Mouse (Mus musculus) hematopoietic stem cell, adult 5-6 weeks (primary cell): ENCODE measurements around the gene Atf5. TPM values are rescaled to one million over a fixed set of nuclear protein-coding genes. Genes with fewer than 3 reads are reported as not detected.

Experiments
- ATAC-seq, 2 experiments: fragments of 125-278 bp in 1 of 2; replicated peaks in 1 of 2; 2 replicates each; pipeline ENCODE4 v1.8.0; 2016 to 2017; ENCODE audit warnings: inconsistent platforms in 2 of 2, mild to moderate bottlenecking in 2 of 2, moderate number of reproducible peaks in 2 of 2, low read depth in 1 of 2, moderate TSS enrichment in 1 of 2; ENCODE audit not compliant: low FRiP score in 2 of 2, poor library complexity in 2 of 2, severe bottlenecking in 2 of 2, insufficient read depth in 1 of 2, low TSS enrichment in 1 of 2
- total RNA-seq: library from RNA; stranded (forward); fragments of 172-1452, 232-1000 nt; gene quantifications from 2 replicates; pipeline ENCODE4 v1.2.3, GENCODE M21; 2017

Gene Atf5
- 3.1 and 3.3 TPM in 2 replicates for total RNA-seq

DNA sequence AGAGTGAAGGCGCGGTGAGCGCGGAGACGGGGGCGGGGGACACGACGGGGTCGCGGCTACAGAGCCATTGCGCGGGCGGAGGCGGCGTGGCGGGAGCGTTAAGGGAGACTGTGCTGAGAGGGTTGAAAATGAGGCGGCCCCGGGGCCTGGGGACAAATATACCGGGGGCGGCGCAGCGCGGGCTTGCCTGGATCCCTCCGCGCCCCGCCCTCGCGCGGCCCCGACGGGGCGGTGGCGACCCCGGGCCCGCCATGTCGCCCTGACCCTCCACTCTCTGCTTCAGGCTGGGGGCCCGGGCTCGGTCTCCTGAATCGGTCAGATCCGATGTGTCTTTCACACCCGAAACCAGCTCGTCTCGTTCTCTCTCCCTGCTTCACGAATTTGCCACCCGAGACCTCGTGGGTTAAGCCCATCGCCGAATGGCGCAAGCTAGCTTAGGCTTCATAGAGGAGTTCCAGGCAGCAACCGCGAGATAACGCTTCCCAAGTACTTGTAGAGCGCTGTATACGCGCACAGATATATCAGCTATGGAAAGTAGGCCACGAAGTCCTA is at the start of gene Atf5:
Atf5 (minus strand) TSS at position 189 of the 552 bp plus-strand sequence.
- peak in 1 of 2 experiments; percentile 3; a peak in 1 of 4 replicates for ATAC-seq

DNA sequence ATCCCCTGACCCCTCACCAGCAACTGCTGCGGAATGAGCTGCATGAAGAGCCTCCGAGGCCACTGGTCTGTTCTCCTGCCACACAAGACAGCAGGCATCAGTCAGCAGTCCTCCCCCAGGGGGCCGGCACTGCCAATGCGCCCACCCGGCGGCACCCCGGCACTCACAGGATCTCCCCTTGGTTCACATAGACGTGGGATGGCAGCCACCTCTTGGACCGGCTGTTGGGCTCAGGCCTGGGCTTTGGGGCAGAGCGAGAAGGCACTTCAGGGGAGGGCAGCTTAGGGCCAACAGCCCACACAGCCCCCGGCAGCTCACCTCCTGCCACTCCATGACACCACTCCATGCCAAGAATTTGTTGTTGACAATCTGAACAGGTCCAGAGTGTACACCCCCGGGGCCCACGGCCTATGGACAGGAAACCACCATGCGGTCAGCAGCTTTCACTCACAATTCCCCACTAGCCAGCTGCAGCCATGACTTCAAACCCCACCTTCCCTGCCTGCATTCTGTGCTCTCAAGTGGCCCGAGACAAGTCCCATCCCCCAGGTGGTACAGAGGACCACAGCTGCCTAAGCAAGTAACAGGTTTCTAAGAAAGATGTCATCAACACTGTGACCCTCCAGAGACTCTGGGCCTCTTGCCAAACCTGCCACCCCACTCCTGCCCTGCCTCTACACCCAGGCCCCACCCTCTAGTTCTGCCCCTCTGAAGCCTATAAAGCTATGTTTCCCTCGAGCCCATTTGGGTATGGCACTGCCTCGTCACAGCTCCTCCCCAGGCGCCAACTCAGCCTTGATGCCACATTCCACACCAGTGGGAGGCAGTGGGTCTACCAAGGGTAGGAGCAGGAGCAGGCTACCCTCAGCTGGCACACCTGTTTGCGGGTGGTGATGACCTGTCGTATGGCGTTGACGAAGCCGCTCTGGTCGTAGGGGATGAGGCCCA is 48.4 kb upstream of the Atf5 start:
- ATAC-seq = no peak

DNA sequence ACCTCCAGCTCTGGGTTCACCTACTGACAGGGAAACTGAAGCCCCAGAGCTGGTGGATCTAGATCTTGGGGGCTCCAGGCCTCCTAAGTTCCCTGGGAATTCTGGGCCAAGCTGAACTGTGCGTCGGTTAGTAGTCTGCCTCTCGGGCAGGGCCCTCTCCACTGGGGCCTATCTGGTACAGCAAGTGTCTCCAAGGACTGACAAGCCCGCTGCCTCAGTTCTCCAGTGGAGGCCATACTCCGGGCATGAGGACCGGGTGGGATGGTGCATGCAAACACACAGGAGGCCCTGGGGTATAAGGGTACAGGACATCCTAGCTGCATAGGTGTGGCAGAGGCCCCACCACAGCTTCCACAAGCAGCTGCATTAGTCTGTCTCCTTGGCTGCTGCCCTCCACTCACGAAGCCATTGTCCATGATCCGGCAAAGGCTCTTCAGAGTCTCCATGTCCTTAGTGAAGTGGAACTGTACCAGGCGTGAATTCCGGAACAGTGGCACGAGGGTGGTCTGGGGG is 47.6 kb upstream of the Atf5 start:
- ATAC-seq = no peak

DNA sequence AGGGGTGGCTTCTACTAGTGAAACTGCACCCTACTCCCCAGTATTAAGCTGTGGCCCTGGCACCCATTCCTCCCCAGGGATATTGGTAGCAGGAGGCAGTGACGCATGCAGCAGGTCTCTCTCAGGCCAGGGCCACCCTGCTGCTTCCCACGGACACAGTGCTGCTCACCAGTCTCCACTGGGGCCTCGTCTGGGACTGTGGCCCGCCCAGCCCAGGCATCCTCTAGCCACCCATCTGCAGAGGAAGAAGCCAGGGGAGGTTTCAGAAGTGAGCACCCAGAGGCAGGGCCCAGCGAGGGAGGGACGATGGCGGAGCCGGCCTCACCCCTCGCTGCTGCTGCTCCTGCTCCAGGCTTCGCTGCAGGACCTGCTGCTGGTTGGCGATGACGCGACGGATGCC is 46.8 kb upstream of the Atf5 start:
- no peak for ATAC-seq

DNA sequence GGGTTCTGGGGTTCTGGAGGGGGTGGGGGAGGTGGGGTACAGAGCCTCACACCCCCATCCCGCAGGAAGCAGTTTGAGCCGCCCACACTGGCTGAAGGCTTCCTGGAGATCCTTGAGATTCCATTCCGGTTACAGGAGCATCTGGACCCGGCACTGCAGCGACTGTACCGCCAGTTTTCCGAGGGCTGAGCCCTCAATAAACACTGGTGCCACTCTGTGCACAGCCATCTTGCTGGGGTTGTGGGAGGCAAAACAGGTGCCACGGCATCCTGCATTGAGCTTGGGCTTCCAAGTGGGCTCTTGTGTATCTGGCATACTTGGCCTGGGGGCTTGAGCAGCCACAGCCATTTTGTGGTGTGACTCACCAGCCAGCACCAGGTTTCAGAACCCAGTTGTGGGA is 46.0 kb upstream of the Atf5 start:
- no peak for ATAC-seq

DNA sequence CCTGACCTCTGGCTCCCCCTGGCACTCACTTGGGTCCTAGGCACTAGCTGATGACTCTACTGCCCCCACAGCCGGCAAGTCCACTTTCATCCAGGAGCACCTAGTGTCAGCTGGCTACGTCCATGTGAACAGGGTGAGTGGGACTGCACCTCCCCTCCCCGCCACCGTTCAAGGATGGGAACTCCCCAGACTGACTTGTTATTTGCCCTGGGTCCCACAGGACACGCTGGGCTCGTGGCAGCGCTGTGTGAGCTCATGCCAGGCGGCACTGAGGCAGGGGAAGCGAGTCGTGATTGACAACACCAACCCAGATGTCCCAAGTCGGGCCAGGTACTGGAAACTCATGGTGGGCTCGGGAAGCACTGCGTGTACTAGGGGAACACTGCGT is 45.0 kb upstream of the Atf5 start:
- no peak for ATAC-seq

DNA sequence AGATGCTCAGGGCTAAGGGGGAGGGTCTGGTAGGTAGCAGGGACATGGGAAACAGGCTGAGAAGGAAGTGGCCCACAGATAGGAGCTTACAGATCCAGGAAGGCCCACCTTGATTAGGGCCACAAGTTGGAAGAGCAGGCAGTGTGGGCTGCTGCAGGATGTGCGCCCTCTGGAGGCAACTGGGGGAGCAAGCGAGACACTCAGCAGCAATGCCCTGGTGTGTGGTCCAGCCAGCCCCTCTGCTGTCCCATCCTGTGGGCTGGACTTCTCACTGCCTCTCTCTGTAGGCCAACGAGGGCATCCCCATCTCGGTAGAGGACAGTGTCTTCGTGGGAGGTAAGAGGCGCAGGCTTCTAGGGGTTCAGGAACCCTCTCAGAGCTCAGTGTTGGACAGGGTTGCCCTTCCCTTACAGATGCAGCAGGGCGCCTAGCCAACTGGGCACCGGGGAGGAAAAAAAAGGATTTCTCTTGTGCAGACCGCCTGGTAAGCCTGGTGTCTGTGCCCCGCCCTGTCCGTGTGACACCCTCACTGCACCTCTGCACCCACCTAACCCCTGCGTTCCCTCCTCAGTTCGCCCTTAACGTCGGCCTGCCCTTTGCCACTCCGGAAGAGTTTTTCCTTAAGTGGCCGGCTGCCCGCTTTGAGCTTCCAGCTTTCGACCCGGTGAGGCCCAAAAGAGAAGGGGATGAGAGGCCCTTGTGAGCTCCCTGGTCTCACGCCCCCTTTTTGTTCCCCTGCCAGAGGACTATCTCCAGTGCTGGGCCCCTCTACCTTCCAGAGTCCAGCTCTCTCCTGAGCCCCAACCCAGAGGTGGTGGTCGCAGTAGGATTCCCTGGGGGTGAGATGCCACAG is 44.3 kb upstream of the Atf5 start:
- peak; percentile 30 to 36; a peak in 1 of 4 replicates for ATAC-seq

DNA sequence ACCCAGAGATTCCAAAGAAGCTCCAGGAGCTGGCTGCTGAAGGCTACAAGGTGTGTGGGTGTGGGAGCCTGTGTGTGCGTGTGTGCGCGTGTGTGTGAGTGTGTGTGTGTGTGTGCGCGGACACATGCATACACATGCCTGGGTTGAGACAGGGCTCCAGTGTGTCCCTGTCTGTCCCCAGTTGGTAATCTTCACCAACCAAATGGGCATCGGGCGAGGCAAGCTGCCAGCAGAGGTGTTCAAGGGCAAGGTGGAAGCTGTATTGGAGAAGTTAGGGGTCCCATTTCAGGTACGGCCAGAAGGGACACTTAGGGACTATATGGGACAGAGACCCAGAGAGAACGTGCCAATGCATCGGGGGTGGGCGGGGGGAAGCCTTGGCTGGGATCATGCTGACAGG is 43.4 kb upstream of the Atf5 start:
- ATAC-seq = no peak

DNA sequence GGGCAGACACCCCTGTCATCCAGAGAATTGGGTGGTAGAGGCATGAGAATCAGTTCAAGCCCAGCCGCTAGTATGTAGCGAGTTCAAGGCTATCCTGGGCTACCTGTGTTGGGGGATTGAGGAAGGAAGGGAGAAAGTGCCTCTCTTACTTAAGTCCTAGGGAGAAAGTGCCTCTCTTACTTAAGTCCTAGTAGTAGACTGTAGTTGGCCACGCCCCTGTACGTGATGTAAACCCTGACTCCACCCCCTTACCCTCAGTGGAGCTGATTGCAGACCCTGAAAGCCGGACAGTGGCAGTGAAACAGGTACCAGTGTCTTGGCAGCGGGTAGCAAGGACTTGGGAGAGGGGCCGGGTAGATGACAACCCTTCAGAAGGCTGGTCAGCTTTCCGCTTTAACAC is 41.4 kb upstream of the Atf5 start:
- peak in 1 of 2 experiments; percentile 14; a peak in 1 of 4 replicates for ATAC-seq

DNA sequence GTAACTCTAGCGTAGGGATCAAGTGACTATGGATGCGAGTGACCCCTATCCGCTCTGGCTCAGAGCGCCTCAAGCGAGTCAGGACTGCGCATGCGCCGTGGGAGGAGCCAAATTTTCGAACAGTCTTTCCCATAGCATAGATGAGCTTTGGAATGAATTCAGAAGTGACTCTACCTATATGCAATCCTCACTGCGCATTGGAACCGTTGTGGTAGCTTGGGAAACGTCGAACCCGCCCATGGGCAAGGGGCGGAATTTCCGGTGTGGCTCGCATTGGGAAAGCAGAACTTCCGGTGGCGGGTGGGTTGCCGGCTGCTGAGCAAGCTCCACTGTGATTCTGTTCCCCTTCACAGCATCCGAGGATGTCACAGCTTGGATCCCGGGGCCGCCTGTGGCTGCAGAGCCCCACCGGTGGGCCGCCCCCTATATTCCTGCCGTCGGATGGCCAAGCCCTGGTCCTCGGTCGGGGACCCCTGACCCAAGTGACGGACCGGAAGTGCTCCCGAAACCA is 40.6 kb upstream of the Atf5 start, which contains the start of gene Pnkp:
Pnkp (plus strand) TSS at position 98 of the 511 bp plus-strand sequence.
- ATAC-seq = peak; percentile 55 to 57

DNA sequence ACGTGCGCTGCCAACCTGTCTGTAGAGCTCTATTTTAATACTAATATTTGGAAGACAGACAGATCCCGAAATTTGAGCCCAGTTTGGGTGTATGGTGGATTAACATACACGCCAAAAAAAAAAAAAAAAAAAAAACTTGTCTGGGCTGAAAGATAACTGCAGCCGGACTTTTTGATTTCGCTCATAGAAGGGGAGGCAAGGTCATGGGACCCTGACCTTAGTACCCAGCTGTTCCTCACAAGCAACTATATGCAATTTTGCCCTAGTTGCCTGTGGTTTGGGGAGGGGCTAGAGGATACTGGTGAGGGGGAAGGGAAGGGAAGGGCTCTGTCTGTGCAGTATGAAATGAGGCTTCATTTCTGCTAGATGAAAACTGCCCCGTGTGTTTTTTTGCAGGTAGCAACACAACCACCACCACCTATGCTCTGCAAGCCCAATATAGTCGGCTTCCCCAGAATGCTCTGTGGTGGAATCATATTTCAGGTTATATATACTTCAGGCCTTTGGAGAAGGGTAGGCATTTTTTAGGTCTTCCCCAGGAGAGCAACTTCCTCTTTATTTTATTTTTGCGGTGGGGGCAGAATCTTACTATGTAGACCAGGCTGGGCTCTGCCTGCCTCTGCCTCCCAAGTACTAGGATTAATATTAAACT is 39.9 kb upstream of the Atf5 start:
- ATAC-seq = 0 out of 4 replicates have a peak, but pooled peaks of 1 of the 2 experiments have one; percentile 17

DNA sequence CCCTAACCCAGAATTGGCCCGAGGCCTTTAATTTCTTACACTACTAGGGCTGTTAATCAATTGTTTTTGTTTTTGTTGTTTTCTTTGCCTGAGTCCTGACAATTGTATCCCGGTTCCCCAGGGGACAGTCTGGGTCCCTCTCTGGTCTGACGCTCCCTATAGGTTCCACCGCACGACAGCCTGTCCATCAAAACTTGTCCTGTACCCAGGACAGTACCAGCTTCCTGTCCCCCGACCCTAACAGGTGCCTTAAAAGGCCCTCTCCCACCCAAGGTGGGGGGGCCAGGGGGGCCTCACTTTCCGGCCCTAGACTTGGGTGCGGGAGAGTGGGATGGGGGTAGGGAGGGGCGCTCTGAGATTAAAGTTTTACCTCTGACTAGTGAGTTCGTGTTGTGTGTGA is 38.6 kb upstream of the Atf5 start:
- no peak for ATAC-seq

DNA sequence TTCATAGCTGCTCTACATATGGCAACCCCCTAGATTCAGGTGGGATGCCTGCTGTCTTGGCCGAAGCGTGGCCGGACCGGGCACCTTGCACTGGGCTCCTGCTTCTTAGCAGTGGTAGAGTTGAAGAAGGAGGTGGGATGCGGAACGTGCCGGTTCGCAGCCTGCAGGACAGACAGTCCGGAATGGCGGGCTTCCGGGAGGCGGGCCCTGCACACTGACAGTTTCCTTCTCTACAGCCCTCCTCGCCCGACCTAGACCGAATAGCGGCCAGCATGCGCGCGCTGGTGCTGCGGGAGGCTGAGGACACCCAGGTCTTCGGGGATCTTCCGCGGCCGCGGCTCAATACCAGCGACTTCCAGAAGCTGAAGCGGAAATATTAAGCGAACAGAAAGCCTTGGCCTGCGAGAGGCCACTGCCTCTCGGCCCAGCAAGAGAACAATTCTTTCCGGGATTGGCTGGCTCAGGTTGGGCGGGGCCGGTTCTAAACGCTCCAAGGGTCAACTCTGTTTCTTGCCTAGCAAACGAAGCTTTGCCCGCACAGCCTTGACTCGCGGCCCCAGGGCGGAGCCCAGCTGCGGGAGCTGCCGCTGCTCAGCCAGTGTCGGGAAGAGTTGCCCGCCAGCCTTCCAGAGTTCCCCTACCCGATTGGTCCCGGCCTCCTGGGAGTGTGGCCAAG is 38.0 kb upstream of the Atf5 start:
- ATAC-seq = peak; percentile 32 to 46

DNA sequence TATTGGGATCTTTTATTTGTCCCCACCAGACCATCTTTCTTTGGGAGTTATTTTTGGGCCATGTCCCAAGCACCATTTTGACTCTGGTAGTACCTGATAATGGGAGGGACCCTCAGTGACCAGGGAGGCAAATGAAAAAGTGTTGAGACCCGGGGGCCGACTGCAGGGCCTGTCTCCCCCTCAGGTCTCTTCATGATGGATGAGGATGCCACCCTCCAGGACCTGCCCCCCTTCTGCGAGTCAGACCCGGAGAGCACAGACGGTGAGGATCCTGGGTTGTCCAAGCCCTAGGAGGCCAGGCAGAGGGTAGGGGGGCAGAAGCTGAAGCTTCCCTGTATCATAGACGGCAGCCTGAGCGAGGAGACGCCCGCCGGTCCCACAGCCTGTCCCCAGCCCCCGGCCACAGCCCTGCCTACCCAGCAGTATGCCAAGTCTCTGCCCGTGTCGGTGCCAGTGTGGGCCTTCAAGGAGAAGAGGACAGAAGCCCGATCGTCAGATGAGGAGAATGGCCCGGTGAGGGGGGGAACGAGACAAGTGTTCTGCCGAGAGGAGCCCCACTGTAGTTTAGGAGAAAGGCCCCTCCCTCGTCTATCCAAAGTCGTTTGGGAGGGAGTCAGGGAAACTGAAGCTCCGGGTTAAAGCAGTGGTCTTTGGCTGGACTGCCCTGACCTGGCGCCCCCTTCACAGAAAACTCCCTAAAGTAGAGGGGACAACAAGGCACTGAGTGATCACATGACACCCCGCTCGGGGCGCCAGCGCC is 37.3 kb upstream of the Atf5 start:
- no peak for ATAC-seq

DNA sequence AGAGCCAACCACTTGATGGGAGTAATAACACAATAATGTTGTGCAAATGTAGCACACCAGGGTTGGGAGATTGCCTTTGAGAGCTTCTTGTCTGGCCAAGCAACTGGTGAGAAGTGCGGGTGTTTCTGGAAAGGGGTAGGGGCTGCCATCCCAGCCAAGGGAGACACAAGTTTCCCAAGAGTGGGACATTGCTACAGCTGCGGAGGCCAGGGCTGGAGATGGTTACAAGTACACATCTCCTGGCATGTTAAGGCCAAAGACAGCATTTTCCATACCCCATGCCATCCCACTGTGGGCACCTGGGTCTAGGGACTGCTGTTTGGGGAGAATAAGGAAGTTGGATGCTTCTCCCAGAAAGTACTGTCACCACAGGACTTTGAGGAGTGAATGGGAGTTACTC is 36.6 kb upstream of the Atf5 start:
- no peak for ATAC-seq
